Mouse (Mus musculus) frontal cortex, adult 2 months (tissue): ENCODE measurements around the gene Scn10a. TPM values are rescaled to one million over a fixed set of nuclear protein-coding genes. Genes with fewer than 3 reads are reported as not detected.

Experiments
- DNase-seq, 2 experiments: peaks; one replicate each; pipeline ENCODE4 v3.0.0; 2022; ENCODE audit warnings: low spot score in 1 of 2; ENCODE audit errors: extremely low spot score in 1 of 2
- polyA plus RNA-seq: library from polyadenylated mRNA; depleted of rRNA; stranded (reverse); fragments of >200 nt; gene quantifications from 2 replicates; pipeline ENCODE4 v1.2.3, GENCODE M21; 2012; rRNA removed

Gene Scn10a
- polyA plus RNA-seq, 1 experiment, result 0.10 TPM

- DNase-seq, result no peak
Observed at GRCm38 (mm10) chr9:119578311-119578635, 140.8 kb downstream of the Scn10a start.

DNA sequence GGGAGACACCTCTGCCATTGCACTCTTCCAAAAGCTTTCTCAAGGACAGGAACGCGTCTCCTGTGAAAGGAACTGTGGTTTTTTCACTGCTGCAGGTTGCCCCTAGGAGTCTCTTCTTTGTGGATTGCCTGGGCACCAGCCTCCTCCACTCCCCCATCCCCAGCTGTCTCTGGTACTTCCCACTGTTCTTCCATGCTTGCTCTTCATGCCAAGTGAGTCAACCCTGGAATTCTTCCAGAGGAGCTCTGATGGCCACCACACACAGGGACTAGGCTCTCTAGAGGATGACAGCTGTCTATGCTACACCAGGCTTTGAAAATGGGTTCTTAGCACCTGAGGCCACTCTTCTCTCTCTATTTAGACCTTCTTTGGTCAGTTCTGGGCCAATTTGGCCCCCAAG is 142.1 kb downstream of the Scn10a start:
- peak; percentile 40 to 71 for DNase-seq

DNA sequence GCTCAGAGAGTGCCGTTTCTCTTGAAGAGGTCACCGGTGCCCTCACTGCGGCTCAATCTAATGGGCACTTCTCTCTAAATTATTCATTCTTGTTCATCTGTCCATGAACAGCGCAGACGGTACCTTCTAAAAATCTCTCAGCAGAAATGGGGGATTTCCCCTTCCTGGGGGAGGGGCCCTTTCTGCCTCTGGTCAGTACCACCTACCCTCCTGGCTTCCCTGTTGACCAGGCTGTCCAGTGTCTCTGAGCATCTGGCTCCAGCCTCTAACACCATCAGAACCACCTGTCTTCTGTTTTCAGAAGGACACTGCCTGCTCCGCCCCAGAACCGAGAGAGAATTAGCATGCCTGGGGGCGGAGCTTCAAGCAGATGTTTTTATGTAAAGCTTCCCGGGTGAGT is 143.4 kb downstream of the Scn10a start:
- no peak for DNase-seq

DNA sequence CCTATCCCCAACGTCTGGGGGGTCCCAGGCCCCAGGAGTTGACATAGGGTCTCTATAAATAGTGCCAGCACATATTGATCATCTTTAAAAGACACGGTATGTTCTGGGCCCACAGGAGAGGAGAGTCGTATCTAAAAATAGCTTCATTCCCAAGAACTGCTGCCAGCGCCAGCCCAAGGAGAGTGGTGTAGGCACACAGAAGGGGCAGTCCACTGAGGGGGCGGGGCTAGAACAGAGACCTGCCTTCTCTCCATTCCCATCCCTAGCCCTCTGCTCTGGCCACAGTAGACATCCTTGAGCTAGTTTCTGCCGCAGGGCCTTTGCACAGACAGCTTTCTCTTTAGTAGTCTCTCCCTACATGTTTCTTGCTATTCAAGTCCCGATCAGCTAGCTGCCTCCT is 144.8 kb downstream of the Scn10a start:
- DNase-seq, result no peak

GRCm38 (mm10) chr9:119573009-119573408 is 146.1 kb downstream of the Scn10a start:
- no peak for DNase-seq

DNA sequence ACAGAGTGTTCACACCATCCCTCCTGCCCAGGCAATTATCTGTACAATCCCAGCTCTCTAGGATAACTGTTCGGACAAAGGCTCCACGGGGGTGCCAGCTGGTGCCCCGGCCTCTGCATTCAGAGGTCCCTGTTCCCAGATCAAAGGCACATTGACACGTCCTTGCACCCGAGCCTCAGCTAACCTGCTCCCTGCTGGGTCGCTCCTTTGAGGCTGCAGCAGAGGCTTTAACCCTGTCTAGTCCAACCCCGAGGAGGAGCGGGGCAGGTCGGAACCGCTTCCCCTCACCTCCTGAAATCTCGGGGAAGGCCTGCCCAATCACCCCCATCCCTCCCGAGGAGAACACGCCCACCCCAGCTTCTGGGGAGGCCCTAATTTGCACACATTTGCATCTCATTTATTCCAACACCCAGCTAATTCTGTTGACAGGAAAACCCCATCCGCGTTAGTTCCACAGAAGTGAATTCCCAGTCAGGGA is 147.7 kb downstream of the Scn10a start:
- DNase-seq, result no peak

DNA sequence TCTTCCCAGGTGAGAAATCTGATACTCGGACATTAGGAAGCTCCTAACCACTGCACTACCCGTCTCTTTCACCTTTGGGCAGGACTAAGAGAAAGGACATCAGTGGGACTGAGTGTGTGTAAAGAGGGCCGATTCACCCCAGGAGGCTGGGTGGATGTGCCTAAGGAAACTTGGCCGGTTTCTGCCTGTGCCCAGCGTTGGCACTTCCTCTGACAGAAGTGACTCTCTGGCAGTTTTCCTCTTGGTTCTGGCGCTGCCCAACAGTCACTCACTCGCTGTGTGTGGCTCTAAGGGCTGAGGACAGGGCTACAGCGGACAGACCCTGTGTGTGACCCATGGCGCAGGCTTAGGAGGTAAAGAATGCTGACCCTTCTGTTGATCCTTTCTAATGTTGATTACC is 148.5 kb downstream of the Scn10a start:
- no peak for DNase-seq

- DNase-seq, result no peak
Observed at GRCm38 (mm10) chr9:119568732-119569131, 150.4 kb downstream of the Scn10a start.

DNA sequence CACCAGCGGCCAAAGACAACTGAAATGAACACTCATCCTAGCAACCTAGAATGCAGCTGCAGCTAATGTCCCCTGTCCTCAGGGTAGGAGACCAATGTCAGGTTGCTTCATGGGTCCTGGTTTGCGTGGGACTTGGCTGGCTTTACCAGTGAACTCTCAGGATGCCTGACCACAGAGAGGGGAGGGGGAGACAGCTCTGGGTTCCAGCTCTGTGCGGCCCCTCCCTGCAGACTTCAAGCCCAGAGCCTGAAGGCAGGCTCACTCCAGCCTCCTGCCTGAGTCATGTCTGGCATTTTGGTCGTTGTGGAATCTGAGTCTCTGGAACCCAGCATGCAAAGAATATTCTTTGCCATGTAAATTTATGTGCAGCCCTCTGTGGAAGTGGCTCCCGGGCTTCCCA is 151.3 kb downstream of the Scn10a start:
- peak in 1 of 2 experiments; percentile 34 for DNase-seq

DNA sequence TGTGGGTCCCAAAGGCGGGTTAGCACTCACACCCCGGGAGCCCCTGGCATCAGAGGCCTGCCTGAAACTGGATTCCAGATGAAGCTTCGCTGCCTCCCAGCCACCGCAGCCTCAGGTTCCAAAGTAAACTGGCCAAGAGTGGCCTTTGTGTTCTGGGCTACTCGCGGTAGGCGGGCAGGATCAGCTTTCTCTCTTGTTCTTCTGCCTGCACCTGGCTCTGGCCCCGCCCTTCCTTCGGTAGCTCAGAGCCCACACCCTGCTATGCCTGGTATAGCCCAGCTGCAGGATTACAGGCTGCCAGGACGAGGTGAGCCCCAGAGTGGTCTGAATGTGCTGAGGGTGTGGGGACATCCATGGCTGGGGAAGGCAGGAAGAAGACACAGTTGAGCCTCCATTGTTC is 152.9 kb downstream of the Scn10a start:
- DNase-seq, result no peak

DNA sequence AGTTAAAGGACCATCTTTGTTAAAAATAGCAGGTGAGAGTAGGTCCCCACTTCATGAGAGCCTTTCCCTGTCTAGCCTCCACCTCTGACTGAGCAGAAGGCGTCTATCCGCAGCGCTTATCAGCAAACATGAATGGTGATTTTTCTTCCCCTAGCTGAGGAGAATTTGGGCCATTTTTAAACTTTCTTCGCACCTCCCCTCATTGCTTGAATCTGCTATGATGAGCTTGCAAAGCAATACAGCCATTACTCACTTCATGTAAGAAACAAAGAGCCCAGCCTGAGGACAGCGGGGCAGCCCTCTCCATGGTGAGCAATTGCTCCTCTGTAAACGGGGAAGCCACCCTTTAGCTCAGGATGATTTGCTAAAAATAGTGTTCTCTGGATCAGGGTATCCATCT is 154.3 kb downstream of the Scn10a start:
- peak in 1 of 2 experiments; percentile 62 for DNase-seq

DNA sequence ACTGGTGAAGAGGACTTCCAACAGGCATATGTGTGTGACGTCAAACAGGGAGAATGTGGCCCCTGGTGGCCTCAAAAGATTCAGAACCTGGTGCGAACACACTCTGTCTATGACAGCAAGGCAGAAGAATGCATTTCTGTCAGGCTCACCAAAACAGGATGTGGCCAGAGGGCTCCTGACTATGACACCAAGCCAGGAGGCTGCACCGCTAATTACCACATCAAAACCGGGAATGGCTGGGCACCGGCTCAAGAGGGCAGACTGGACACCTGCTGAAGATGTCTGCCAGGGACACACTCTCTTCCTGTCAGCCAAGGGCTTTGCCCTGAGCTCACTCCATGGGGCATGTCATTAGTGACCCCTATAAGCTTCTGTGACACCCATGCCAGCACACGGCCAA is 155.5 kb downstream of the Scn10a start:
- DNase-seq, result no peak

DNA sequence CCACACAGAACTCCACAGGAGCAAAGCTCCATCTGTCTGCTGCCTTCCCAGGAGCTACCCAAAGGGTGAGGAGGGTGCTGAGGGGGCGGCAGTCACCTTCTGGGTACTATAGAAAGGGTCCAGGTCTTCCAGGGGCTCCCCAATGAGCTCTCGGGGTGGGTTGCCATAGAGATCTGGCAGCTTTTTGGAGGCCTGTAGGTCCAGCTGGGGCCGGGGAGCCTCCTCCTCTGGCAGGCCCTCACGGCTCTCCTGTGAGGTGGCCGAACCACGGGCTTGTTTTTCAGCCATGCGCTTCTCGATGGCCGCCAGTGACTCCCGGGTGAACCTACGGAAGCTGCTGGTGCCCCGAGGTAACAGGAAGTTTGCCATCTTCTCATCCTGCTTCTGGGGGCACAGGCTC is 156.9 kb downstream of the Scn10a start:
- DNase-seq, result no peak

GRCm38 (mm10) chr9:119561746-119562145 is 157.4 kb downstream of the Scn10a start:
- DNase-seq, result no peak

- peak; percentile 46 to 61 for DNase-seq
Observed at GRCm38 (mm10) chr9:119559537-119560276, 159.4 kb downstream of the Scn10a start.

Other genes with a start within 250 kb of the Scn10a start
- gene Scn5a, start 140.3 kb downstream of the Scn10a start, polyA plus RNA-seq, result 2.1 and 2.2 TPM in 2 replicates
- 0.04 TPM in 2 replicates for gene Scn11a, start 106.1 kb upstream of the Scn10a start, polyA plus RNA-seq
- 63.7 and 73.3 TPM in 2 replicates for gene Wdr48, start 175.6 kb upstream of the Scn10a start, polyA plus RNA-seq
- gene Gorasp1, start 218.2 kb upstream of the Scn10a start, polyA plus RNA-seq, result 20.3 and 24.0 TPM in 2 replicates
- gene Ttc21a, start 218.3 kb upstream of the Scn10a start, polyA plus RNA-seq, result 0.34 and 0.63 TPM in 2 replicates